Mouse (Mus musculus): ENCODE measurements at regions not wholly inside any gene's neighbourhood (a gene's known extent, or its start where the extent isn't known, plus 50 kb on each side); places are given as distances from the start of the nearest gene placed in this dataset.
A peak's percentile ranks its signal among the peaks of the same experiment; 100 is the strongest.

- DNase-seq (ENCODE audit: low read depth, low spot score): no peak
These were observed 56.1 kb downstream of the Foxi3 start for GRCm38 (mm10) chr6:71012436-71012822.

- peak; percentile 47 for DNase-seq (ENCODE audit: low read depth, low spot score)
These were observed 56.6 kb downstream of the Foxi3 start for GRCm38 (mm10) chr6:71012823-71013461.

GRCm38 (mm10) chr6:71016388-71016787, 60.1 kb downstream of the Foxi3 start:
- DNase-seq (ENCODE audit: low read depth, low spot score): no peak

GRCm38 (mm10) chr6:71021353-71021752, 65.0 kb downstream of the Foxi3 start:
- DNase-seq (ENCODE audit: low read depth, low spot score): no peak

- DNase-seq (ENCODE audit: low read depth, low spot score): no peak
These were observed 69.1 kb downstream of the Foxi3 start for GRCm38 (mm10) chr6:71025472-71025871.

- DNase-seq (ENCODE audit: low read depth, low spot score): no peak
These were observed 73.3 kb downstream of the Foxi3 start for GRCm38 (mm10) chr6:71029663-71030062.

GRCm38 (mm10) chr6:71030541-71030940, 74.2 kb downstream of the Foxi3 start:
- DNase-seq (ENCODE audit: low read depth, low spot score): no peak

GRCm38 (mm10) chr6:71044241-71044640, 87.9 kb downstream of the Foxi3 start:
- no peak for DNase-seq (ENCODE audit: low read depth, low spot score)

GRCm38 (mm10) chr6:71045261-71045660, 88.9 kb downstream of the Foxi3 start:
- DNase-seq (ENCODE audit: low read depth, low spot score): no peak

- DNase-seq (ENCODE audit: low read depth, low spot score): no peak
These were observed 92.1 kb downstream of the Foxi3 start for GRCm38 (mm10) chr6:71048199-71049094.

- no peak for DNase-seq (ENCODE audit: low read depth, low spot score)
These were observed 93.9 kb downstream of the Foxi3 start for GRCm38 (mm10) chr6:71050248-71050647.

- no peak for DNase-seq (ENCODE audit: low read depth, low spot score)
These were observed 93.5 kb downstream of the Thnsl2 start for GRCm38 (mm10) chr6:71050754-71051213.

GRCm38 (mm10) chr6:71057209-71057858, 86.9 kb downstream of the Thnsl2 start:
- DNase-seq (ENCODE audit: low read depth, low spot score): no peak

GRCm38 (mm10) chr6:71060116-71060515, 84.1 kb downstream of the Thnsl2 start:
- DNase-seq (ENCODE audit: low read depth, low spot score): no peak

GRCm38 (mm10) chr6:71062980-71063379, 81.3 kb downstream of the Thnsl2 start:
- DNase-seq (ENCODE audit: low read depth, low spot score): no peak

- DNase-seq (ENCODE audit: low read depth, low spot score): no peak
These were observed 78.8 kb downstream of the Thnsl2 start for GRCm38 (mm10) chr6:71065428-71065827.

- no peak for DNase-seq (ENCODE audit: low read depth, low spot score)
These were observed 75.0 kb downstream of the Thnsl2 start for GRCm38 (mm10) chr6:71069229-71069628.

- DNase-seq (ENCODE audit: low read depth, low spot score): no peak
These were observed 69.4 kb downstream of the Thnsl2 start for GRCm38 (mm10) chr6:71074789-71075191.
